8 mouse cellular contexts compared by ENCODE assay signal in the genomic region with DNA sequence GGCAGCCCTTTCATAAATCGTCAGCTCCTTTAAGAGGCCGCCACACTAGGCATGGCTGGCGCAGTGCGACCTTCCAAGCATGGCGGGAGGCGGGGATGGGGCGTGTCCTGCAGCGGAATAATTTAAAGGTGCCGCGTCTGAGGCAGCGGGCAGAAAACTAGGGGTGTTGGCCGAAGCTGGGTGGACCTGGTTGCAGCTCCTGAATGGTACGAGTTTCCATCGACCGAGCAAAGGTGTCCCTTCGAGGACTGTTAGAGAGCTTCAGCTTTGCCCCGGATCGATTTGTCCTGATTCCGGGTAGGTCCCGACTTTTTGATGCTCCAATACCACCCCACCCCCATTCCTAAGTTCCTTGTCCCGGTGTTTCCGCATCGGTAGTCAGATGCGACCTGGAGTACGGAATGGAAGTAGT. TPM values are rescaled to one million over a fixed set of nuclear protein-coding genes. Genes with fewer than 3 reads are reported as not detected.
DNase-seq lines count a peak whose midpoint lies in the region; ATAC-seq lines count a peak whose summit lies in the region.

A gene (plus strand): TSS at position 125 of the 412 bp plus-strand sequence.

- peak within 1 kb of the TSS; percentile 81 for H3K27ac ChIP-seq in embryonic facial prominence, embryonic 10.5 days (replicated peaks)
- H3K27ac ChIP-seq in intestine, embryonic 15.5 days = peak within 1 kb of the TSS; percentile 67

- H3K4me1 ChIP-seq in embryonic facial prominence, embryonic 10.5 days = peaks cover 22% of the 10 kb centered on the region
- H3K4me1 ChIP-seq in intestine, embryonic 15.5 days (replicated peaks) = no peaks in the 10 kb centered on the region; the same call in 1 of the 2 replicates

- H3K4me3 ChIP-seq in embryonic facial prominence, embryonic 10.5 days = peak within 1 kb of the TSS; percentile 70
- peak within 1 kb of the TSS; percentile 61 for H3K4me3 ChIP-seq in intestine, embryonic 15.5 days (replicated peaks)

- peak within 1 kb of the TSS; percentile 55 for H3K9ac ChIP-seq in intestine, embryonic 15.5 days

- no peaks in the 10 kb centered on the region for H3K27me3 ChIP-seq in embryonic facial prominence, embryonic 10.5 days (replicated peaks; ENCODE audit: low read depth, poor library complexity, severe bottlenecking)
- H3K27me3 ChIP-seq in intestine, embryonic 15.5 days (replicated peaks) = no peaks in the 10 kb centered on the region

- under 1% methylated on average over 25 of the region's 25 CpGs for WGBS in embryonic facial prominence, embryonic 10.5 days
- WGBS in intestine, embryonic 15.5 days = under 1% methylated on average over 25 of the region's 25 CpGs

- DNase-seq in adrenal gland, postnatal 10 days = peak; percentile 94
- DNase-seq in embryonic facial prominence, embryonic 10.5 days (ENCODE audit: low spot score) = peak; percentile 91
- peak; percentile 63 to 85 for DNase-seq in gastrocnemius, postnatal 4 days (ENCODE audit: low spot score in 2 of 2)
- DNase-seq in left cerebral cortex, postnatal 14 days (ENCODE audit: low spot score in 2 of 2) = peak; percentile 86 to 92
- peak; percentile 90 for DNase-seq in right cerebral cortex, postnatal 25 days
- DNase-seq in urinary bladder, postnatal 36 days (ENCODE audit: low spot score in 2 of 2) = peak; percentile 89 to 91

- peak within 1 kb of the TSS; percentile 89 for H3K4me2 ChIP-seq in intestine, embryonic 15.5 days (replicated peaks)

- H3K36me3 ChIP-seq in embryonic facial prominence, embryonic 10.5 days (replicated peaks) = peaks cover 43% of the 10 kb centered on the region
- peaks cover 4% of the 10 kb centered on the region; the same call in 1 of the 2 replicates for H3K36me3 ChIP-seq in intestine, embryonic 15.5 days

- ATAC-seq in intestine, embryonic 15.5 days = peak; percentile 73
- ATAC-seq in megakaryocyte-erythroid progenitor cell, adult 5-6 weeks (replicated peaks; ENCODE audit: low FRiP score, low TSS enrichment, poor library complexity, severe bottlenecking) = peak; percentile 68

- no peaks in the 10 kb centered on the region for H3K9me3 ChIP-seq in embryonic facial prominence, embryonic 10.5 days
- no peaks in the 10 kb centered on the region for H3K9me3 ChIP-seq in intestine, embryonic 15.5 days

- intact Hi-C loops in left cerebral cortex, postnatal 14 days (cut with DNase I) = no loop called here

RNA-seq across cellular contexts. Expression of the gene that starts here (rescaled TPM):
- 10 to 100 TPM; 24.2 to 39.3 TPM for total RNA-seq in adrenal gland, postnatal 10 days (2021)
- polyA plus RNA-seq in embryonic facial prominence, embryonic 10.5 days (2016; fragmentation: Nextera tagmentation; extraction: Ambion mirVana) = 20.7 and 24.8 TPM in 2 replicates
- total RNA-seq in gastrocnemius, postnatal 4 days (2021) = 10 to 100 TPM; 15.8 to 20.6 TPM
- 34.4 and 36.7 TPM in 2 replicates for polyA plus RNA-seq in intestine, embryonic 15.5 days (2015; fragmentation: Nextera tagmentation; extraction: Ambion mirVana)
- total RNA-seq in left cerebral cortex, postnatal 14 days (2021) = 10 to 100 TPM; 70.2 to 74.8 TPM
- 80.9 and 107 TPM in 2 replicates for total RNA-seq in megakaryocyte-erythroid progenitor cell, adult 5-6 weeks (2014; fragmentation: Nextera tagmentation)
- total RNA-seq in megakaryocyte-erythroid progenitor cell, adult 5-6 weeks (2017) = 28.9 and 35.4 TPM in 2 replicates

Comparison
In these comparisons a context has a peak if more than half of its experiments do, and no peak if none do; other contexts are left out.
1. Peak in every context shown above with its lines: DNase-seq, ATAC-seq, H3K4me3 ChIP-seq and H3K27ac ChIP-seq.